Mouse (Mus musculus) heart, embryonic 11.5 days (tissue): ENCODE results near the gene Tmem160. TPM values are rescaled to one million over a fixed set of nuclear protein-coding genes. Genes with fewer than 3 reads are reported as not detected.

Source experiments
- ATAC-seq: fragments of 200-750 bp; cut with Nextera tagmentation; replicated peaks from 2 replicates; pipeline ENCODE4 v1.8.0; 2017; ENCODE audit warnings: moderate library complexity; ENCODE audit not compliant: insufficient number of reproducible peaks, low FRiP score, low TSS enrichment
- H3K27ac ChIP-seq: fragments of 300-500 bp; sonication (generic); 2 replicates; pipeline ENCODE4 v1.5.1; 2014; ENCODE audit warnings: mild to moderate bottlenecking, low read depth, low read length
- H3K27me3 ChIP-seq: fragments of 300-500 bp; sonication (generic); 2 replicates; pipeline ENCODE4 v1.6.1; 2014; ENCODE audit warnings: mild to moderate bottlenecking, low read length, mixed read lengths; ENCODE audit not compliant: control insufficient read depth, insufficient read depth
- H3K36me3 ChIP-seq: fragments of 300-500 bp; sonication (generic); 2 replicates; pipeline ENCODE4 v1.6.1; 2014; ENCODE audit warnings: mild to moderate bottlenecking, low read length, moderate library complexity, mixed read lengths; ENCODE audit not compliant: control insufficient read depth, insufficient read depth
- H3K4me1 ChIP-seq: fragments of 300-500 bp; sonication (generic); 2 replicates; pipeline ENCODE4 v1.6.1; 2014; ENCODE audit warnings: low read length; ENCODE audit not compliant: control insufficient read depth, insufficient read depth
- H3K4me2 ChIP-seq: fragments of 300-500 bp; sonication (generic); 2 replicates; pipeline ENCODE4 v1.6.1; 2014; ENCODE audit warnings: mild to moderate bottlenecking, moderate library complexity
- H3K4me3 ChIP-seq: fragments of 300-500 bp; sonication (generic); 2 replicates; pipeline ENCODE4 v1.5.1; 2014; ENCODE audit warnings: low read depth, low read length
- H3K9ac ChIP-seq: fragments of 300-500 bp; sonication (generic); 2 replicates; pipeline ENCODE4 v1.6.1; 2014; ENCODE audit warnings: mild to moderate bottlenecking, low read depth, low read length, moderate library complexity
- H3K9me3 ChIP-seq: fragments of 300-500 bp; sonication (generic); replicated peaks from 2 replicates; pipeline ENCODE4 v1.6.1; 2016; ENCODE audit warnings: low read length; ENCODE audit not compliant: control insufficient read depth
- WGBS: fragments of 180-500 bp; shearing (Covaris S2); extraction: QIAGEN DNeasy Blood & Tissue Kit; methylation state at CpG from one replicate; pipeline ENCODE4 v1.1.7; 2014; ENCODE audit not compliant: insufficient replicate concordance; 5-methylcytosine and 5-hydroxymethylcytosine counted together
- polyA plus RNA-seq: library from polyadenylated mRNA; unstranded; fragments of >200 nt; fragmentation: Nextera tagmentation; extraction: Ambion mirVana; gene quantifications from 2 replicates; pipeline ENCODE4 v1.2.1, GENCODE M21; 2014

The Tmem160 gene
- polyA plus RNA-seq, 1 experiment from 2014 or later: 69.4 TPM

GRCm38 (mm10) chr7:16412220-16412896 is 40.2 kb upstream of the Tmem160 start:
- Histone ChIP-seq H3K4me1 (peaks cover 27% of the 10 kb centered on the region), H3K9ac (peak overlapping the region; percentile 23; the same call in 1 of the 2 replicates), H3K4me3 (no peak overlapping the region), H3K27ac (peak overlapping the region; percentile 89), H3K36me3 (peaks cover 15% of the 10 kb centered on the region), H3K9me3 (no peaks in the 10 kb centered on the region), H3K27me3 (no peaks in the 10 kb centered on the region), H3K4me2 (peak overlapping the region; percentile 24)
- 72% methylated on average over 8 of the region's 8 CpGs for WGBS
- peak; percentile 81 for ATAC-seq

GRCm38 (mm10) chr7:16412930-16413329 is 39.6 kb upstream of the Tmem160 start:
- H3K4me3 ChIP-seq: no peak overlapping the region
- peak overlapping the region; percentile 24; the same call in 1 of the 2 replicates for H3K4me2 ChIP-seq
- peak overlapping the region; percentile 89 for H3K27ac ChIP-seq
- H3K27me3 ChIP-seq: no peaks in the 10 kb centered on the region
- no peaks in the 10 kb centered on the region for H3K9me3 ChIP-seq
- peaks cover 19% of the 10 kb centered on the region for H3K36me3 ChIP-seq
- ATAC-seq: no peak
- peaks cover 27% of the 10 kb centered on the region for H3K4me1 ChIP-seq
- 78% methylated on average over 2 of the region's 2 CpGs for WGBS
- no peak overlapping the region for H3K9ac ChIP-seq

- H3K27ac ChIP-seq: peak overlapping the region; percentile 51; the same call in 1 of the 2 replicates
- H3K4me2 ChIP-seq: no peak overlapping the region
- peak; percentile 72 for ATAC-seq
- H3K9me3 ChIP-seq: no peaks in the 10 kb centered on the region
- 71% methylated on average over 3 of the region's 3 CpGs for WGBS
- H3K4me1 ChIP-seq: peaks cover 27% of the 10 kb centered on the region
- H3K27me3 ChIP-seq: no peaks in the 10 kb centered on the region
- H3K36me3 ChIP-seq: peaks cover 26% of the 10 kb centered on the region
- 0 out of 2 replicates have a peak overlapping the region, but pooled peaks have one; percentile 29 for H3K9ac ChIP-seq
- H3K4me3 ChIP-seq: no peak overlapping the region
These were observed 37.2 kb upstream of the Tmem160 start for GRCm38 (mm10) chr7:16415426-16415825.

DNA sequence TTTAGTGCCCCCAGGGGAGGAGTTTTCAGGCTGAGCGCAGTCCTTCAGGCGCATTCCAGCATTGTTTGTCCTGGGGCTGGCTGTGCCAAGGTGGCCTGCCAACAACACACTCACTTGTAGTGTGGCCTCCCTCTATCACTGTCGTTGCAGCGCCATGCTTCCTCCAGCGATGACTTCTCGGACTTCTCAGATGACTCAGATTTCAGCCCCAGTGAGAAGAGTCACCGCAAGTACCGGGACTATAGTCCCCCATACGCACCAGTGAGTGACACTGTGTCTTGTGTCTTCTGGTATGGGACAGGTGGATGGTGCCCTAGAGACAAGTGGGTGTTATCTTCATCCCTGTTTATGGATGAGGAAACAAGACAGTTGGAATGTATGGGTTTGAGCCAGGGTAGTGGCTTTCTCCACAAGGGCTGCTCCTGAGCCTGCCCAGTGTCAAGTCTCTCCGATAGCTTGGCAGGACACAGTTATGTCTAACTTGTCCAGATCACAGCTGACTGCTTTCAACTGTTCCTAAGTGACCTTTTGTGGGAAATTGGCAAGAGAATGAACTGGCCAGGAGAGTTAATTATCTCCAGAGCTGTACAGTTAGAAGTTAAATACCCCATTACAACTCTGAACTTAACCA is 35.3 kb upstream of the Tmem160 start:
- Histone ChIP-seq H3K4me3 (no peak overlapping the region), H3K4me1 (peaks cover 13% of the 10 kb centered on the region), H3K9me3 (no peaks in the 10 kb centered on the region), H3K27me3 (no peaks in the 10 kb centered on the region), H3K27ac (no peak overlapping the region), H3K9ac (no peak overlapping the region), H3K36me3 (peaks cover 37% of the 10 kb centered on the region), H3K4me2 (no peak overlapping the region)
- 85% methylated on average over 10 of the region's 10 CpGs for WGBS
- no peak for ATAC-seq

GRCm38 (mm10) chr7:16418713-16419112 is 33.9 kb upstream of the Tmem160 start:
- H3K4me1 ChIP-seq: peaks cover 6% of the 10 kb centered on the region; the same call in 1 of the 2 replicates
- H3K4me3 ChIP-seq: no peak overlapping the region
- H3K9ac ChIP-seq: no peak overlapping the region
- no peaks in the 10 kb centered on the region for H3K9me3 ChIP-seq
- ATAC-seq: no peak
- no peaks in the 10 kb centered on the region for H3K27me3 ChIP-seq
- peaks cover 40% of the 10 kb centered on the region for H3K36me3 ChIP-seq
- WGBS: 94% methylated on average over 5 of the region's 5 CpGs
- no peak overlapping the region for H3K27ac ChIP-seq
- no peak overlapping the region for H3K4me2 ChIP-seq

DNA sequence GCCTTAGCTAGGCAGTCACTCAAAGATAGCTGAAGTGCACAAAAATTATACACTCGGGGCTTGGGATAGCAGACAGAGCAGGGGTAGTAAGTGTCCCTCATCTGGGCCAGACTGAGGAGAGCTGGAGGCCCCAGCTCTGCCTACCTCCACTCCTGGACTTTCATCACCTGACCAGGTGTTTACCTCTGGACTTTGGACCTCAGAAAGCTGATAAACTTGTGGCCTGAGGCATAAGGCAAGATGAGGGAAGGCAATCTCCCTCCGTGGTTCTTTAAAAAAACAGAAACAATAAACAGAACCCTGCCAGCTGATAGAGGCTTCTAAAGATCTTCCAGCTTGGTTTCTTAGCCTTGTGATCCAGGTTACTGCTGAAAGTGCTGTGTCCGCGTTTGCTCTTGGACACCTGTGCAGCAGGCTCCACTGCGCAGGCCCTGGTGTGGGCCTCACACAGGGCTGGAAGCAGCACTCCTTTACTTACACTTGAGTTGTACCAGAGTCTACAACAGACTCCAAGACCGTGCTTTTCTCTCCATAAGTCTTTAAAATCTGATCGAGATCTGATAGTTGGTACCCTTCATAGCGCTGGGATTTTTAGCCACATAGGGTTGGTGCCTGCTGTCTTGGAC is 32.0 kb upstream of the Tmem160 start:
- no peak for ATAC-seq
- Histone ChIP-seq H3K4me2 (no peak overlapping the region), H3K27ac (no peak overlapping the region), H3K4me3 (no peak overlapping the region), H3K27me3 (no peaks in the 10 kb centered on the region), H3K4me1 (0 out of 2 replicates have a peak, but pooled peaks cover 2% of the 10 kb centered on the region), H3K9me3 (no peaks in the 10 kb centered on the region), H3K36me3 (peaks cover 51% of the 10 kb centered on the region), H3K9ac (no peak overlapping the region)
- WGBS: 90% methylated on average over 8 of the region's 8 CpGs

GRCm38 (mm10) chr7:16422222-16422856 is 30.2 kb upstream of the Tmem160 start:
- no peak overlapping the region for H3K4me3 ChIP-seq

GRCm38 (mm10) chr7:16423731-16424130 is 28.8 kb upstream of the Tmem160 start:
- no peak overlapping the region for H3K4me2 ChIP-seq
- H3K27me3 ChIP-seq: no peaks in the 10 kb centered on the region
- no peak for ATAC-seq
- 89% methylated on average over 9 of the region's 9 CpGs for WGBS
- H3K4me3 ChIP-seq: no peak overlapping the region
- no peak overlapping the region for H3K27ac ChIP-seq
- peaks cover 48% of the 10 kb centered on the region for H3K36me3 ChIP-seq
- no peak overlapping the region for H3K9ac ChIP-seq
- no peaks in the 10 kb centered on the region for H3K4me1 ChIP-seq
- no peaks in the 10 kb centered on the region for H3K9me3 ChIP-seq

More at GRCm38 (mm10) chr7:16422222-16422856, 30.2 kb upstream of the Tmem160 start:
- Histone ChIP-seq H3K4me1 (no peaks in the 10 kb centered on the region), H3K36me3 (peaks cover 50% of the 10 kb centered on the region), H3K27me3 (no peaks in the 10 kb centered on the region), H3K9ac (no peak overlapping the region), H3K9me3 (no peaks in the 10 kb centered on the region), H3K27ac (no peak overlapping the region), H3K4me2 (no peak overlapping the region)
- ATAC-seq: no peak
- WGBS: 92% methylated on average over 18 of the region's 18 CpGs
